Mouse (Mus musculus) c-Kit-negative CD71-positive TER-119-positive erythroid progenitor cells, embryonic 14.5 days (primary cell): ENCODE measurements at regions not wholly inside any gene's neighbourhood (a gene's known extent, or its start where the extent isn't known, plus 50 kb on each side); places are given as distances from the start of the nearest gene placed in this dataset.

Source experiments
- DNase-seq: peaks from one replicate; pipeline ENCODE4 v3.0.0-alpha.2; 2013; ENCODE audit warnings: low read depth, low spot score

DNA sequence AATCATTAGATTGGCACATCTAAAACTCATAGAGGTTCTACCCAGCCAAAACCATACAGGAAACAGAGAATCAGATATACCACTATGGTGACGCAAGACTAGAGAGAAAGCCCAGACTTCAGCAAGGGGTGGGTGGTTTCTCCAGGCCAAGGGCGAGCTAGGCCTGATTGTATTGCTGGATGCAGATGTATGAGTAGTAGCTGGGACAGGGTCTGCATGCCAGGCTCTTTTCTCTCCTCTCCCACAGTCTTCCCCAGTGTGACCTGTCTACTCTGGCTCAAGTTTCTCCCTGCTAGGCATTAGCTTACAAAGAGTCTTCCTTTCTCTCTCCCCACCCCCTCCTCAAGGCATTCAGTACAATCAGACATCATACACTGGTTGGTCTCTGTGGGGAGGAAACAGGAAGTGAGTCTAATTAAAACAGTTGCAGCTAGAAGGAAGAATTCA is 181.8 kb upstream of the Sesn3 start:
- no peak for DNase-seq

DNA sequence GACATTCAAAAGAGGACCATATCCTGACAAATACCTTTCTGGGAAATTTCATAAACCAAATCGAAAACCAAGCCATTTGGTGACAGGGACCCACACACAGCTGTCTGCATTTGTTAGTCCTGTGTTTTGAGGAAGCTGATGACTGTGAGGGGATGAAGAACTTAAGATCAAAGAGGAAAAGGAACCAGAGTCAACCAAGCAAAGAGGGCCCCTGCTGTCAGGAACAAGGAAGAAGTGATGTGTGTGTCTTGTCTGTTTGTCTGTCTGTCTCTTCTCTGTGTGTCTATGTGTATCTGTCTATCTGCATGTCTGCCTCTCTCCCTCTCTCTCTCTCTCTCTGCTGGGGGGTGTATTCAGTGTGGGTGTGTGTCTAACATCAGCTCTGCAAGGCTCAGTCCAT is 171.3 kb upstream of the Sesn3 start:
- DNase-seq, result no peak

DNA sequence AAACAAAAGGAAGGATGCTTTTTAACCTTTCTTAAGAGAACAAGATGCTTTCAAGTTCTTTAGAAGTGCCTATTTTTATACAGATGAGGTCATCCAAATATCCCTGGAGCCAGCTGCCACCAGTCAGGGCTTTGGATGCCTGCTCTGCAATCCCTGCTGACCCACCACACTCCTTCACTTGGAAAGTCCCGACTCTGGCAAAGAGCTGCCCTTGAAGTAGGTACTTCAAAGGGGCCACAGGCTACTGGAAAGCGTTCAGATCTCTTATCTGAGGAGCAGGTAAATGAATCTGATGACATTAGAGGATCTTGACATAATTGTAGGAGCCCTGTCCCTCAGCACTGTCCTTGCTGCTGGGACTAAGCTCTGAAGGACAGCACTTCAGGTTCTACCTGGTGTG is 169.9 kb upstream of the Sesn3 start:
- DNase-seq, result no peak

DNA sequence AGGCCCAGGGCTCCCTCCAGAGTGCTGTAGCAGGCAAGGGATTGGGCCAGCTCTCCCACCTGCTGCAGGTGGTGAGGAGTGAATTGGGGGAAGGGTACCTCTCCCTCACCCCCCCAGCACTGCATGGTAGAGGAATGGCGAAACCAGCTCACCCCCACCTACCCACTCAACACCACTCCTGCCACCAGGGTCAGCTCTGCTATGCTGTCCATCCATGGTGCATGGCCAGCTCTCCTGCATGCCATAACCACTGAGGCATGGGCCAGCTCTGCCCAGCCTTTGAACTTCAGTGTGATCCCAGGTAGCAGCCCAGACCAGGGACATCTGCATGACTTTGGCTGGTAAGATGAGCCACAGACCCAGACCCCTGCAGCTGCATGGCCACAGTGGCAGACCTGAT is 168.5 kb upstream of the Sesn3 start:
- DNase-seq, result no peak

DNA sequence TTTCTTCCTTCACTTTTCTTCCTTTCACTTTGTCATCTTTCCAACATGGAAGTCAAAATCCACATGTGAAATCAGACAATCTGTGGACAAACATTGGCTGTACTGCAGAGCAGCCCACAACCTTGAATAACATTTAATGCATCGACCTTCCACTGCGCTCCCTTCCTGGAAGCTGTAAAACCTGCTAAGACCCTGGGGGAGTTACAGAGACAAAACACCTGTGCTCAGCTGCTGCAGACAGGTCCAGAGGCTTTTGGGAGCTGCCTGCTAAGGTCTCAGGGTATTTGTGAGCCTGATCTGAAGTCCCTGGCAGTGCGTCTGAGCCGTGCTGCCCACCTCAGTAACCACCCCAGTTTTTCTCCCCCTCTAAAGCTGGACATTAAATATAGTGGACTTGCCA is 166.1 kb upstream of the Sesn3 start:
- no peak for DNase-seq

DNA sequence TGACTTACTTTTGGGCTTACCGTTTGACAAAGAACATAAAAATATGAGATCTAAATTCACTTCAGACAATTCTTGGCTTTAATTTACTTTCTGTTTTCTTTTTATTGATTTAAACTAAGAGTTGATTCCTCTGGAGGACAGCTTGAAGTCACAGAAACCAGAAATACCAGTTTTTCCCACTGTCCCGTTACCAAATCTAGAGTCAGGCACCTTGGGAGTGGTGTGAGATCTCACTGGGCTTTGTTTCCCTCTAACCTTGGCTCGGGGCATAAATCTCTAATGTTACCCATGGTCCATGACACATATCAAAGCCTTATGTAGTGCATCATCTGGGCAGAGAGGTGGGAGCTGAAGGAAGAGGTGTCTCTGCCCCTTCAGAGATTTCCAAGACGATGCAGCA is 165.4 kb upstream of the Sesn3 start:
- no peak for DNase-seq

DNA sequence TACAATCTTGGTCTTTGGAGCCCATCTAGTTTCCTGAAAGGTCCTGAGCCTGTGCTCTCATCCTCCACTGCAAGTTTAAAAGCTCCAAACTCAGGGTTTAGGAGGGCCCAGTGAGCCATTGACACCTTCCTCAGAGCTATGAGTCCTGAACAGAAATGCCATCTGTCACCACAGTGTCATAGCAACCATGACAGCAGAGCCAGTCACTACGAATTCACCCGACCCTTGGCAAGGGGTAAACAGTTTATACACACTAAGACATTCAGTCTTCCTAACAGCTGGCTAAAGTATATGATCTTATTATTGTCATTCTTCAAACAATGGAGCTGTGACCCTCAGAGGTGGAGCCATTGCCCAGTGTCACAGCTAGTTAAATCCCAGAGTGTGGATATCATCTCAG is 163.2 kb upstream of the Sesn3 start:
- DNase-seq, result no peak

DNA sequence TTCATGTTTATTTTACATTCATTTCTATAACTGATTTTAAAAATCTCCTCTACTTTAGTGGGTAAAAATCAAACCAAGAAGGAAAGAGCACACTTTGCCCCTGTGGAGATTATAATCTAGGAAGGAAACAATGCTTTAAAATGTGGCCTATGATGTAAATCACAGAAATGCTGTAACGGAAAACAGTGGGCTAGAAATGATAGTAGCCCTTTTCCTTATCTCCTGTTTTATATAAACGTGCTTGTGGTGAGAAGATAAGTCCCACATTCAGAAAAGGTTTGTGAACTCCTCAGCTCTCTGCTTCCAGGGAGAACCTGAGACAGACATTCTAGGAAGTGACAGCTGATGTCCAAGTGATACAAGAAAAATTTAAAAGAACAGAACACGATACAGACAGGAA is 159.3 kb upstream of the Sesn3 start:
- DNase-seq, result no peak

DNA sequence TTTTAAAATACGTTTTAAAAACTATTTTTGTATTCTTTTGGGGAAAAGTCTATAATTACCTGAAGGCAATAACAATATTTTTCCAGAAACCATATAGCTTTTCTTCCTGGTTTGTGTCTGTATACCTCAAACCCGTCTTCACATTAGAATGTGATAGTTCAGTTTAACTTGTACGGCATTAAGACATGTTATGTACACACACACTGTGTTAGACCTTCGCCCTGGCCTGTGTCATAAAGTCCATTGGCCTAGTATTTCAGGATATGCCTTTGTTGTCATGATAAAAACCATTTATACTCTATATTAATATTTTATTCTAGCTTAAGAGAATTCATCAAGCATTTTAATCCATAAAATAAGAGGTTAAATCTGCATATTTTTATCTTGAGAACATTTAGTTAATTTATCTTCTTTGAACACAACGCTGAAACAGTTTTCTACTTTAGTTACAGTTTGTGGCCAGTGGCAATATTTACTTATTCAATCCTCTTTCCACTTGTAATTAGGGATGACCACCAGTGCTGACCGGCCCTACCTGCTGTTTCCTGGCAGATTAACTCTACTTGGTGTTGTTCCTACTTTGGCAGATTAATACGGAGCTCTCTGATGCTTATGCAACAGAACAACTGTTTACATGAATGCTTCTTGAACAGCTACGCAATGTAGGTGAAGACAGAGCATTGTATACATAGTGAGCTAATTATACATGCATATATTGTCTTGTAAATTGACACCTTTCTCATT is 158.6 kb upstream of the Sesn3 start:
- DNase-seq, result no peak

DNA sequence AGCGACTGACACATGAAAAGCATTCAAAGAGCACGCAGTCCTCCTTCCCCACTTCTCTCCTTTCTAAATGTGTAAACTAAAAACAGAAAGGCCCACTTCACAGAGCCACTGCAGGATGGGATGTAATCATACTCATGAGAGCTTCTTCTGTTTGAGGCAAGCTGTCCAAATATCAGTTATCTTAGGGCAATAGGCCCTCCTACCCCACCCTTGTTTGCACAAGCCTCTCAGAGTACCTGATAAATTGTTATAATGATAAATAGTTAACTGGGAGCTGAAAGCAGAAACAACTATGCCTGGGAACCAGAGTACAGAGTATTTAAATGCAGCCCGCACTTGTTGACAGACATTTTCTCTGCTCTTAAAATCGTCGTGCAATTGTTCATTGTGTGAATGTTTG is 141.5 kb upstream of the Sesn3 start:
- no peak for DNase-seq

DNA sequence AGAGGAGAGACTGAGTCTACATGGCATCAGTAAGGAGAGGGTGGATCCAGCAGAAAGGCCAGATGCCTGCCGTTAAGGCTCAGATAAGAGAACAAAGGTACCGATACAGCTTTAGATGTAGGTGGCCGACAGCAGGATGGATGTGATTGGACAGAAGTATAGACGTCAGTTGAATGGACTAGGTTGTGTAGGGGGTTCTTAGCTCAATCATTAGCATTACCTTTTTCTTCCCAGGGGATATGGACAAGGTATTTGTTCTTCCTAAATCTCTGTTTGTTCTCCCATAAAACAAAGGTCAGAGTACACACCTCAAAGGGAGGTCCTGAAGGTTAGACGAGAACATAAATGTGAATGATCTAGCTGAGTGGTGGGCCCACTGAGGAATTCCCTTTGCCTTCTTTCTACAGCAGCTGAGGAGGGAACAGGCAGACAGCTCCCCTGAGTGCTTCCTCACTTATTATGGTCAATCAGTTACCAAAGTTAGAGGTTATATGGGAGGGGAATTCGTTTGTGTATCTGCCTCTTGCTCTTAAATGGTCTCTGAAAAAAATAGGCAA is 139.9 kb upstream of the Sesn3 start:
- DNase-seq, result no peak

DNA sequence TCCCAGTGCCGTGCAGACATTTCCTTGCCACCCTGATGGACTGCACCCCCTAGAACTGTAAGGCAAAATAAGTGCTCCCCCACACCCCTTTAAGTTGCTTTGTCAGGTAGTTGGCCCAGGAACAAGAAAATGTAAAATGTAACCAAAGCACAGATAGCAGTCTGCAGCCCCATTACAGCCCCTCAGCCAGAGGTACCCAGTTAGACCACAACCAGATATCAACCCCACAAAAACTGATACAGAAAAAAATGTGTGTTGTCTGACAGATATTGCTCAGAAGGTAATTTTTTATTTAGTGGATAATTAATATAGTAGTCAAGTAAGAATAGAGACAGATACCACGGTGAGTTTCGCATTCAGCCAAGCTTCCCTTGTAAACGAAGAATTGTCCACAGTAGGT is 133.5 kb upstream of the Sesn3 start:
- no peak for DNase-seq

DNA sequence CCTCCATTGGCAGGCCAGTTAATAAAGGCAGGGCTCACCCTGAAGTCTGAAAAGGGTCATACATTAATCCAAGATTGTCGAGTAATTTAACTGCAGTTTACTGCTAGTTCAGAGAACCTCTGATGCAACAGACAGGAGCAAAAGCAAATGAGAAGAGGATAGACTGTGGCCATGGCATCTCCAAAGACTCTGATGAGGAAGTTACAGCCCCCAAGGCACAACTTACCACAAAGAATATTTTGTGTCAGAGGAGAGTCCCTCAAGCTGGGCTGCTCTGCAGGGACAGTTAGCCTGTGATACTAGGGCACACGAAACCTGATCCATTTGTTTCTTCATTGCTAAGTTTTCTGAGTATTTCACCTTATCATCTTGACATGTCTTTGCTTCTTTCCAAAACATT is 130.9 kb upstream of the Sesn3 start:
- no peak for DNase-seq

DNA sequence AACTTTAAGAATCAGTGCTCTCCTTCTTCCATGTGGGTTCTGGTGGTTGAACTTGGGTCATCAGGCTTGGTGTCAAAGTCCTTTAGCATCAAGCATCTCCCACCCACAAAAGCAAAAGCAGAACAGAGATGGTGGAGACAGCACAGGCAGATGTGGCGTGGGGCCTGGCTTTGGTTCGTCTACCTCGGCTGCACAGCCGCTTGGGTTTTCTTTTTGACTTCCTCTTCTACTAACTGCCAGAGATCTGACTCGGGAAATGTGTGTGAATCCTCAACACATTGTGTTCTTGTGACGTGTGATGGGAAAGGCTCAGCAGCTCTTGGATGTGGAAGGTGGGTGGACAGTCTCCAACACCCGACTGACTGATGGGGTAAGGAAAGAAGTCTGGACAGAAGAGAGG is 127.8 kb upstream of the Sesn3 start:
- DNase-seq, result no peak

DNA sequence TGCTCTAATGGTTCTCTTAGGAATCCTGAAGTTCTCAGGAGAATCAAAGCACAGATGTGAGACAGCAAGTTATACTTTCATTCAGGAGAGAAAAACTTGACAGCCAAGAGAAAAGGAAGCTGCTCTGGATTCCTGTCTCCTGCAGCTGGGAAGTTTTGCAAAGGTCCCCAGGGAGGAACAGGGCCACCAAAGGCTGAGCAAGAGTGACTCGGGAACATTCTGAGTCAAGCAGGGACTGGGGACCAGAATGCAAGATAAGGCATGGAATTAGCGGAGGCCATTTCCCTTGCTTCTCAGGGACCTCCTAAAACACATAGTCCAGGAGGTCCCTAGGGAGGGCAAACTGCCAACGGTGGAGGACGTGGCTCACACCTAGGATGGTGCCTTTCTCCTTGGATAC is 127.1 kb upstream of the Sesn3 start:
- no peak for DNase-seq

DNA sequence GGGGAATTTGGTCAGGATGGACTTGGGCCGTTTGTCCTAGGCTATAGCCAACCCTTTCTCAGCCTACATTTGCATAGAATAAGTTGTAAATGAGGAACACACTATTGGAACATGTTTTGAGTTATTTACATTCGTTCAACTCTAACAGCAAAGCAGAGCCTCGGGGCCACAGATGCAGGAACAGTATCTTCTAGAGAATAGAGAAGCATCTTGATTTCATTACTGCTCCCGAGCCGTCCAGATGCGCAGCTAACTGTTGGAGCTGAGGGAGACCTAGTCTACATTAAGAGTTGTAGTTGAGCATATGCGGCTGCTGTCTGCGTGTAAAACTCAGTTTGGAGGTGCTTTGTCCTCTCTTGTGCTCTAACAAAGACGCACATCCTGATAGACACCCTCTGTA is 124.6 kb upstream of the Sesn3 start:
- DNase-seq, result no peak

DNA sequence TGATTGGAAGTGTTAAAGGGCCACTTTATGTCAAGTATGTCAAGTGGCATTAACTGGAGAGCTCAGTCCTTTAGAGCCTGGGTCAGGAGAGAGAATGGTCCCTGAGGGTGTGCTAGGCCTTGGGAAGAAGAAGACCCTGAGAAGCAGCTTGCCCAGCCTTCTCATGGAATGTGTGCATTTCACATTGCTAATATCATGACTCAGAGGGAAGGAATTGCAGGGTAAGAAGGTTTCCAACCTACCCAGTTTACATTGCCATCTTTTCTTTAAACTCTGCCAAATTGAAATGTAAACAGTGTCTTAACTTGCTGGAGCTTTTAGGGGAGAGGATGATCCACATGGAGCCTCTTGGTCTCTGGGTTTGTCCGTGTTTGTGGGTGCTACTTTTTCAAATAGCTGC is 117.9 kb upstream of the Sesn3 start:
- DNase-seq, result no peak

DNA sequence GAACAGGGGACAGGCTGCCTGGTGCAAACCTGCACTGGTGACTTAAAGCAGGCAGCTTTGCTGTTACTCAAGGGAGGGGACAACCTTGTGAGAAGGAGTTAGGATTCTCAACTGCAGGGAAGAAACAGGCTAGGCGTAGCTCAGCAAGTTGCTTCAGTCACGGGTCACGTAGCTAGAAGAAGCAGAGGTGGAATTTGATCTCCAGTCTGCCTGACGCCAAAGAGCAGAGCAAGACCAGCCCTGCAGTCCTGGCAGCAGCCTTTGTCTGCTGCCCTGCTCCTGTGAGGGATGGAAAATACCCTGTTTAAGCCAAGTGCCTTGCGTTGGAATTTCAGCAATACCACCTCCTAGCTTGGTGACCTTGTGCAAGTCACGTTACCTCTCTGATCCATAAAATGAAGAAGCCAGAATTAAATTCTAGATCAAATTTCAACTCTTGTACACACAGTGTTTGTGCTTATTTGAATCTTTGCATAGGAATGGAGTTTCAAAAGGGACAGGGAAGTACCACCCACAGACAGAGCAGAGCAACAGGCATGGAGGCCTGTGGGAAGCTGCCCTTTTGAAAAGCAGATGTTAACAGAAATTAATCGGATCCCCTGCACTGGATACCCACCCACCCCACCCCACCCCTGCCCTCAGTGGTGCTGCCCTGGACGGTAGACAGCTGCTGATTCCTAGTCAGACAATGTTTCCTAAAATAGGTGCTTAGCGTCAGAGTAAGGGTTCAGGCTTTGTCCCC is 116.6 kb upstream of the Sesn3 start:
- no peak for DNase-seq

DNA sequence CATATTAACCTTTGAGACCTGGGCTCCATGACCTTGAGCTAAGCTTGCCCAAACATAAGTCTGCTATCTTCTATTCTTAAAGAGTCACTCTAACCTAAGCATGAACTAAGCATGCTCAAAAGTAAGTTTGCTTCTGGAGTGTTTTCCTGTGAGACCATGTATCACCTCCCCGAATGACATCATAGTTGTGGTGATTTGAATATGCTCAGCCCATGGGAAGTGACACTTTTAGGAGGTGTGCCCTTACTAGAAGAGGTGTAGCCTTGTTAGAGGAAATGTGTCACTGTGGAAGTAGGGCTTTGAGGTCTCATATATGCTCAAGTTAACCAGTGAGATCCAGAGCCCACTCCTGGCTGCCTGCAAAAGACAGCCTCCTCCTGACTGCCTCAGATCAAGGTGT is 114.7 kb upstream of the Sesn3 start:
- DNase-seq, result no peak

DNA sequence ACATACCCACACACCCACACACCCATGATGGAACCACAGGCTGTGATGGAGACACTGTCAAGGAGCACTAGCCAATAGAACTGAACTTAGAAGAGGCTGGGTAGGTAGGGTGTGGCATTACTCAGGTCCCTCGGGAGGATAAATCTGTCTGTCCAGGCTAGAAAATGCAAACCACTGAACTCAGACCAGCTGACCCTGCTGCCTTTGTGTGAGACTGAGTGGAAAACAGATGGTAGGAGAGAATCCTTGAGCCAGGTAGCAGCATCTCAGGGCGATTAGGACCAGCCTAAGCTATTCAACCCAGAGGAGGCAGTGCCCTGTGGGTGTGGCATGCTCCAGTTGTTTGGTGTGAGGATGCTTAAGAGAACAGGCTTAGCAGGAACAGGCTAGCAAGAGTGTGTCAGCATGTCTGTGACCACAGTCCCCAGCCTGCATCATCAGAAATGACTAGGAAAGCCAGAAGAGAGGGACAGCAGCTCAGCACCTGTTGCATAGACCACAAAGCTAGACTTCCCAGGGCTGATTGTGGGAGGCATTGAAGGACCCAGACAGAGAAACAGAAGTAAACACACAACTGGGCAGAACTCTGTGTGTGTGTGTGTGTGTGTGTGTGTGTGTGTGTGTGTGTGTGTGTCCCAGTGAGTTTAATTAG is 103.2 kb upstream of the Sesn3 start:
- no peak for DNase-seq

DNA sequence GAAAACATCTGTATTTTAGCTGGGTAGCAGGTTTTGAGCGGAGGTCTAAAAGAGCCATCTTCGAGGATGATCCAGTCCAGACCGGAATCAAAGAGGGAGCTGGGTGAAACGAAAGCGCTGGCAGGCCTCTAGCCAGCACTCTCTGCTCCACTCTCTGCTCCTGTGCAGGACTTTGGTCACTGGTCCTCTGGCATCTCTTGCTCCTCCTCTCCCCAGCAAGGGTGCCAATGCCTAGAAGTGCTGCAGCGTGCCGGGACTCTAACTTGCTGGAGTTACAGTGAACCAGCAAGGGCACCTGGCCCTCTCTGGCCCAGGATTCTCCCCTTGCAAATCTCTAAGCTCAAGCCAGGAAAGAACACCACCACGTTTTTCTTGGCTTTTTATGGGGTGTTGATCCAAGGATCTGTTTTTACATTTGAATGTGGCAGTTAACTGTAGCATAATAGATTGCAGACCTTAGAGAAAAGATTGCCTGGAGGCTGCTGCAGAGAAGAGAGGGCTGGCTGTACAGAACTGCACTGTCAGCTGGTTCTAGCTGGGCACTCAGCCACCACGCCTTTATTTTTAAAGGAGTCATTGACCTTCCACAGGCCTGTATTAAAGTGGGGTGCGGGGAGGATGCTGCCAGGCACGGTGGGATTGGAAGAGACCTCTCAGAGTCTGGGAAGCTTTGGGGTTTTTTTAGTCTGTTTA is 101.1 kb upstream of the Sesn3 start:
- no peak for DNase-seq
